ENCODE assay signal across 25 mouse cellular contexts in genomic region chr13:14513934-14514333, GRCm38 (mm10).
"Had no signal": no experiment of that assay in that cellular context is flagged by ENCODE, and none has a peak within 500 bp of the region (broad histone marks: within the 10 kb centered on the region; RNA-seq: fewer than 3 reads in every experiment).

No protein-coding gene starts in this region.

- H3K36me3 ChIP-seq: heart, embryonic 13.5 days; heart, embryonic 15.5 days; kidney, embryonic 15.5 days; limb, embryonic 13.5 days; limb, embryonic 15.5 days; liver, embryonic 12.5 days had no signal

- H3K4me1 ChIP-seq: heart, embryonic 13.5 days; heart, embryonic 15.5 days; kidney, embryonic 15.5 days; limb, embryonic 13.5 days; limb, embryonic 15.5 days had no signal

- H3K4me3 ChIP-seq: heart, adult 2 months; heart, embryonic 13.5 days; heart, embryonic 15.5 days; kidney, embryonic 15.5 days; limb, embryonic 13.5 days; limb, embryonic 15.5 days; liver, embryonic 12.5 days had no signal

- H3K4me2 ChIP-seq: heart, embryonic 11.5 days; heart, embryonic 13.5 days; heart, embryonic 15.5 days; hindbrain, embryonic 14.5 days; kidney, embryonic 15.5 days; limb, embryonic 13.5 days; limb, embryonic 15.5 days; liver, embryonic 12.5 days had no signal

- H3K27me3 ChIP-seq: heart, embryonic 13.5 days; heart, embryonic 15.5 days; kidney, embryonic 15.5 days; limb, embryonic 13.5 days; limb, embryonic 15.5 days; liver, embryonic 12.5 days had no signal

- DNase-seq: gastrocnemius, postnatal 14 days; gastrocnemius, postnatal 36 days; heart, adult 11 months; heart, adult 2 months; heart, postnatal 14 days; heart, postnatal 36 days; kidney, adult 11 months; kidney, adult 2 months; kidney, adult 9 months; kidney, postnatal 14 days; kidney, postnatal 36 days; layer of hippocampus, adult 9-11 months; layer of hippocampus, postnatal 36 days; left cerebral cortex, postnatal 4 days had no signal

- H3K9me3 ChIP-seq: heart, embryonic 13.5 days; heart, embryonic 15.5 days; kidney, embryonic 15.5 days; limb, embryonic 13.5 days; limb, embryonic 15.5 days; liver, embryonic 12.5 days had no signal

- ATAC-seq: hindbrain, embryonic 16.5 days; intestine, embryonic 16.5 days; liver, embryonic 12.5 days had no signal

- H3K9ac ChIP-seq: heart, embryonic 13.5 days; heart, embryonic 15.5 days; hindbrain, embryonic 14.5 days; kidney, embryonic 15.5 days; limb, embryonic 13.5 days; limb, embryonic 15.5 days; liver, embryonic 12.5 days had no signal

- H3K27ac ChIP-seq: heart, adult 2 months; heart, embryonic 13.5 days; heart, embryonic 15.5 days; hindbrain, embryonic 14.5 days; kidney, embryonic 15.5 days; kidney, postnatal 0 days; limb, embryonic 13.5 days; limb, embryonic 15.5 days; liver, embryonic 12.5 days had no signal
